Mouse (Mus musculus) limb, embryonic 13.5 days (tissue): ENCODE measurements at regions not wholly inside any gene's neighbourhood (a gene's known extent, or its start where the extent isn't known, plus 50 kb on each side); places are given as distances from the start of the nearest gene placed in this dataset.

ENCODE experiments used
- ATAC-seq: fragments of 200-750 bp; cut with Nextera tagmentation; 2 replicates; pipeline ENCODE4 v1.8.0; 2017; ENCODE audit warnings: low read depth, moderate number of reproducible peaks, moderate TSS enrichment; ENCODE audit not compliant: low FRiP score
- H3K27ac ChIP-seq: fragments of 300-500 bp; sonication (generic); 2 replicates; pipeline ENCODE4 v1.5.1; 2015; ENCODE audit warnings: inconsistent platforms, mild to moderate bottlenecking, moderate library complexity
- H3K27me3 ChIP-seq: fragments of 300-500 bp; sonication (generic); 2 replicates; pipeline ENCODE4 v1.6.1; 2015; ENCODE audit warnings: mild to moderate bottlenecking, inconsistent platforms
- H3K36me3 ChIP-seq: fragments of 300-500 bp; sonication (generic); 2 replicates; pipeline ENCODE4 v1.6.1; 2015; ENCODE audit warnings: inconsistent platforms, mild to moderate bottlenecking, moderate library complexity
- H3K4me1 ChIP-seq: fragments of 300-500 bp; sonication (generic); 2 replicates; pipeline ENCODE4 v1.6.1; 2015; ENCODE audit warnings: inconsistent platforms
- H3K4me2 ChIP-seq: fragments of 300-500 bp; sonication (generic); replicated peaks from 2 replicates; pipeline ENCODE4 v1.6.1; 2015; ENCODE audit warnings: inconsistent platforms, mild to moderate bottlenecking, moderate library complexity
- H3K4me3 ChIP-seq: fragments of 300-500 bp; sonication (generic); 2 replicates; pipeline ENCODE4 v1.5.1; 2015; ENCODE audit warnings: moderate library complexity, mild to moderate bottlenecking, inconsistent platforms
- H3K9ac ChIP-seq: fragments of 300-500 bp; sonication (generic); 2 replicates; pipeline ENCODE4 v1.6.1; 2015; ENCODE audit warnings: mild to moderate bottlenecking, inconsistent platforms
- H3K9me3 ChIP-seq: fragments of 300-500 bp; sonication (generic); 2 replicates; pipeline ENCODE4 v1.6.1; 2016; ENCODE audit warnings: inconsistent platforms
- WGBS: fragments of 180-500 bp; shearing (Covaris S2); methylation state at CpG from one replicate; pipeline ENCODE4 v1.1.7; 2015; 5-methylcytosine and 5-hydroxymethylcytosine counted together

DNA sequence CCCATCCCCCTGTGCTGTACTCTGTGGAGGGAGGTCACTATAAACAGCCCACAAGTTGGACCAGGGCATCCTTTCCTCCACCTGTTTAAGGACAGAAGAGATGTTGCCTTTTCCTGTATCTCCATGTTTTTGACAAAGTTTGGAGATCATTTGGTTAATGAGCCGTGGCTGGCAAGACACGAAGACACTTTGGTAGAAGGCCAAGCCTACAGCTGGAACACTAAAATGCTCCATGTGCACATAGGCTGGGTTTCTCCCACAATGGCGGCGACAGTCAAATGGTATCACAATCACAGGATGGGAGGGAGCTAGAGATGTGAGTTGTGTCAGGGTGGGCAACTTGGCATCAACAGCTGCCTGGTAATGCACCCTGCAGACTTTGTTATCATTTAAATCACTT lies 111.9 kb upstream of the Plxnc1 start:
- Histone ChIP-seq H3K27ac (no peak overlapping the region), H3K27me3 (no peaks in the 10 kb centered on the region), H3K4me2 (no peak overlapping the region), H3K36me3 (no peaks in the 10 kb centered on the region), H3K9me3 (no peaks in the 10 kb centered on the region), H3K4me1 (peaks cover 33% of the 10 kb centered on the region), H3K9ac (no peak overlapping the region), H3K4me3 (no peak overlapping the region)
- 83% methylated on average over 4 of the region's 4 CpGs for WGBS
- ATAC-seq, result no peak

DNA sequence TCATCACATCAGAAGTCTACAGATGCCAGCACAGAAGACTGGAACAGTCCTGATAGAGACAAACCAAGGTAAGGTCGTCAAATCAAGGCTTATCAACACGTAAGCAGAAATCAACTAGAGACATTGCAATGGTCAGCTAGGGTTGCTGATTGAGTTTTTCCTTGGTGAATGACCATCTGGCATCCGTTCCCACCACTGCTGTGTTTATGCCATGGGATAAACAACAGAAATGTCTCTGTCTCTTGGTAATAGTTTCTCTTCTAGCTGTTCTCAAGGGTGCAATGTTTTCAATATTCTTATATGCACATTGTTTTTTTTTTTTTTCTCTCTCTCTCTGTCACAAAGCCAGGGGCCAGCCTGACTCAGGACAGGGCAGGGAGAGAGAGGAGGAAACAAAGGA lies 110.2 kb upstream of the Plxnc1 start:
- ATAC-seq, result no peak
- Histone ChIP-seq H3K27me3 (no peaks in the 10 kb centered on the region), H3K4me3 (no peak overlapping the region), H3K9ac (no peak overlapping the region), H3K36me3 (no peaks in the 10 kb centered on the region), H3K4me1 (peaks cover 26% of the 10 kb centered on the region), H3K9me3 (no peaks in the 10 kb centered on the region), H3K27ac (no peak overlapping the region), H3K4me2 (no peak overlapping the region)
- WGBS, result 92% methylated on average over 3 of the region's 3 CpGs

DNA sequence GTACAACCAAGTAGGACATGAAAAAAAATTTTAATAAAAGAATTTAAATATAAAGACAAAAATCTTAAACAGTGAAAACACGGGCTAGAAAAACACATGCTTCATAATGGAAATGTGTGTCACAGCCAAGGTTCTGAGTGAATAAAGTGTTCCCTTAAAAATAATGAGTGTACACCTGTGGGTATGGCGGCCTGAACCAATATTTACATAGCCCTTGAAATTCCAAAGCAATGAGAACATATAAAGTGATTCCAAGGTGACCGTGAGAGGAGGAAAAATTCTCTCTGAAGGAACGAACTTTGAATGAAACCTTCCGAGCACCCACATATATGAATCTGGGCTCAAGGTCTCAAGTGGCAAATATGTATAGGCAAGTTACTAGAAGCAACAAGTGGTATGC lies 104.2 kb upstream of the Plxnc1 start:
- Histone ChIP-seq H3K4me1 (peaks cover 29% of the 10 kb centered on the region), H3K27ac (no peak overlapping the region), H3K4me2 (no peak overlapping the region), H3K27me3 (no peaks in the 10 kb centered on the region), H3K4me3 (no peak overlapping the region), H3K9me3 (no peaks in the 10 kb centered on the region), H3K9ac (no peak overlapping the region), H3K36me3 (no peaks in the 10 kb centered on the region)
- no peak for ATAC-seq
- WGBS, result 63% methylated on average over 5 of the region's 5 CpGs

DNA sequence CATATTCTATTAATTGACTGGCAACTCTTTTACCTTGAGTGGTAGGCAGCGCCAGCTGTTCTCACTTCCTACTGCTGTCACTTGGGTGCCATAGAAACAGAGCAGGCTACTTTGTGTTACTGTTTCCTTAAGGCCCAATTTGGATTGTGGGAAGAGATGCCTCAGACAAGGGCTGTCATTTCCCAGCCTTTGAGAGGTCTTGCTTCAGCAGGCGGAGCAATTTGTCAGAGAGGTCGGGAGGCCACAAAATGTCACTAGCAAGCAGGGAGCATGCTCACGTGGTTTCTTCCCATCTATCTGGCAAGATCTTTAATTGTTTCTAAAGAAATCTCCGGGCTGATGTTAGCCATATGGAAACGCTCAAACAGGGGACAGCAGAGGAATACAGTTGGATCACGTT lies 99.3 kb upstream of the Plxnc1 start:
- H3K4me3 ChIP-seq, result no peak overlapping the region
- peaks cover 38% of the 10 kb centered on the region for H3K4me1 ChIP-seq
- no peak for ATAC-seq
- no peaks in the 10 kb centered on the region for H3K27me3 ChIP-seq
- WGBS, result 9% methylated on average over 7 of the region's 7 CpGs
- no peaks in the 10 kb centered on the region for H3K36me3 ChIP-seq
- H3K4me2 ChIP-seq, result no peak overlapping the region
- H3K9me3 ChIP-seq, result no peaks in the 10 kb centered on the region
- no peak overlapping the region for H3K27ac ChIP-seq
- H3K9ac ChIP-seq, result no peak overlapping the region

DNA sequence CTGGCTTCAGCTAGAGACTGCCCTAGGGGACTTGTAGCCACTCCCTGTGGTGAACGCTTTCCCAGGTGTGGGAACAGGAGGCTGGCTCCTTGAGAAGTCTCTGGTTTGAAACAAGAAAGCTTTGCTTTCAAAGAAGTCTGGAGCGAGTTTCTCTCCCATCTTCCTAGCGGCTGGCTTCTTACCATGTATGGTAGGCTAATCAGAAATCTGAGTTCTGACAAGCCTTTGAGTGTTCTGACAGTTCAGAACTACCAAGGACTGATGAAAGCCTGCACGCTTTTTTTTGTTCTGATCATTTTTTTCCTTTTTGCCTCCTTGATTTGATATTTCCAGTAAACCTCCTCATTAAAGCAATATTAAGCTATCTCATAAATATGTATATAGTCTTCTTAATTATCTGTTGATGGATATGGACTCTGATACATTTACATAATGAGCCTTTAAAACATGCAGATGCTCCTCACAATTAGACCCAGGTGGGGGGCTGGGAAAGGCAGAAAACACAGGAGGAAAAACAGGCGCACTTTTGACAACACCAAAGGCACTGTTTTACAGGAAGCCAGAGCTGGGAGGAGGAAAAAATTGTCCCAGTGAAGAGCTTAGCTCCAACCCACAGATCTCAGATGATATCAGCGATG lies 95.7 kb upstream of the Plxnc1 start:
- Histone ChIP-seq H3K9ac (no peak overlapping the region), H3K36me3 (no peaks in the 10 kb centered on the region), H3K4me1 (peaks cover 31% of the 10 kb centered on the region), H3K4me2 (no peak overlapping the region), H3K27ac (no peak overlapping the region; the same call in 1 of the 2 replicates), H3K27me3 (no peaks in the 10 kb centered on the region), H3K4me3 (no peak overlapping the region), H3K9me3 (no peaks in the 10 kb centered on the region)
- ATAC-seq, result no peak
- 42% methylated on average over 6 of the region's 6 CpGs for WGBS

DNA sequence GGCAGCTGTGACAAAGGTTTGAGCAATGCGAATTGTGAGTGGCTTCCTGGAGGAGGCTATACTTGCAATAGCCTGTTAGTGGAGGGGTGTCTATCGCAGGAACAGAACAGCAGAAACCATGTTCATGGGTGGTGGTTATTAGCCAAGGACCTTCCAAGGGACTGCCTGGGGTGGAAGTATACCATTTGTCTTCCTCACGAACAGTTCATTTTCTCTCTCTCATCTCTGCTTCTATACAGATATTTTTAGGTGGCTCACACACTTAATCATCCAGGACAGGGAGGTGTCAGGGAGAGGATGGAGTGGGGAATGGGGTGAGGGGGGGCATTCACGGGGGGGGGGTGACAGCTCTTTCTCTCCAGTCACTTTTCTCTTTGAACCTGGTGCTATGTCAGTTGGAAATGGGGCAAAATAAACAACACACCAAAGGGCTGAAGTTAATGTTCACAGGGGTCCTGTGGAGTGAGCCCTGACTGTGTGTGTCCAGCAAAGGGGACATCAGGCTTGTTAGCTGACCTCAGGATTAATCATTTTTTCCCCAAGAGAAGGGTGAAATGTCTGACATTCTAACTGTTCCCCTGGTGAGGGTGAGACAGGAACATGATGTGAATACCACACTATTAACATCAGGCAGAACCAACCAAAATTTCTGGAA lies 91.5 kb upstream of the Plxnc1 start:
- Histone ChIP-seq H3K36me3 (no peaks in the 10 kb centered on the region), H3K4me2 (no peak overlapping the region), H3K4me1 (peaks cover 11% of the 10 kb centered on the region), H3K9me3 (no peaks in the 10 kb centered on the region), H3K9ac (no peak overlapping the region), H3K27me3 (no peaks in the 10 kb centered on the region), H3K27ac (no peak overlapping the region), H3K4me3 (no peak overlapping the region)
- ATAC-seq, result no peak
- WGBS, result 70% methylated on average over 4 of the region's 4 CpGs

DNA sequence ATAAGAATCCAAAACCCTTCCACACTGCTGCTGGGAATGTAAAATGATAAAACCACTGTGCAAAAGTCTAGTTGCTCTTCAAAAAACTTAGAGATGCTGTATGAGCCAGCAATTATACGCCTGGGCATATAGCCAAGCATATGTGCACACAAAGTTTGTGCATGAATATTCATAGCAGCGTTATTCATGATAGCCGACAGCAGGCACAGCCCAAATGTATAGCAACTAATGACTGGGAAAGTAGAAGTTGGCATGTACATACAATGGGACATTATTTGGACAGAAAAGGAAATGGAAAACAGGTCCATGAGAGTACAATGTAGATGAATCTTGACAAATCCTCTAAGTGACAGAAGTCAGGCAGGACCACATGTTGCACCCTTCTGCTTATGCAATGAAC lies 90.7 kb upstream of the Plxnc1 start:
- no peak for ATAC-seq
- no peak overlapping the region for H3K4me3 ChIP-seq
- no peak overlapping the region for H3K4me2 ChIP-seq
- H3K4me1 ChIP-seq, result peaks cover 12% of the 10 kb centered on the region
- no peaks in the 10 kb centered on the region for H3K27me3 ChIP-seq
- no peaks in the 10 kb centered on the region for H3K9me3 ChIP-seq
- H3K27ac ChIP-seq, result no peak overlapping the region
- no peaks in the 10 kb centered on the region for H3K36me3 ChIP-seq
- WGBS, result 80% methylated on average over 3 of the region's 3 CpGs
- no peak overlapping the region for H3K9ac ChIP-seq

DNA sequence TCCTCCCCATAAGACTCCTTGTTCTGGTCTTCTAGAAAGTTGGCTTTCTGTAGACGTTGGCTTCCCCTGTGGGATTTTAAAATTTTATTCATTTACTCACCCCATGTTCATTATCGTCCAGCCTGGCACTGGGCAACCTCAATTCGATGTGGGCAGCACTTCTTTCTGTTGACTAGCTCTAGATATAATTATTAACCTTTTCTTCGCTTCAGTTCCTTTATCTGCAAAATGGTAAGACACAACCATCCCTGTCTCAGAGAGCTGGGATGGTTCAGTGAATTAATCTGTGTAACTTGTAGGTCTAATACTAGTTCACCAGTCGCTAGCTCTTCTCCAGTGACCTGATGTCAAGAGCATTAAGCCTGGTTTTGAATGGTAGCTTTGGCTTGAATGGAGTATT lies 89.9 kb upstream of the Plxnc1 start:
- no peaks in the 10 kb centered on the region for H3K36me3 ChIP-seq
- no peak overlapping the region for H3K27ac ChIP-seq
- no peak overlapping the region for H3K4me3 ChIP-seq
- H3K4me2 ChIP-seq, result no peak overlapping the region
- no peak for ATAC-seq
- H3K27me3 ChIP-seq, result no peaks in the 10 kb centered on the region
- no peak overlapping the region for H3K9ac ChIP-seq
- H3K9me3 ChIP-seq, result no peaks in the 10 kb centered on the region
- 85% methylated on average over 5 of the region's 5 CpGs for WGBS
- peaks cover 12% of the 10 kb centered on the region; the same call in 1 of the 2 replicates for H3K4me1 ChIP-seq

DNA sequence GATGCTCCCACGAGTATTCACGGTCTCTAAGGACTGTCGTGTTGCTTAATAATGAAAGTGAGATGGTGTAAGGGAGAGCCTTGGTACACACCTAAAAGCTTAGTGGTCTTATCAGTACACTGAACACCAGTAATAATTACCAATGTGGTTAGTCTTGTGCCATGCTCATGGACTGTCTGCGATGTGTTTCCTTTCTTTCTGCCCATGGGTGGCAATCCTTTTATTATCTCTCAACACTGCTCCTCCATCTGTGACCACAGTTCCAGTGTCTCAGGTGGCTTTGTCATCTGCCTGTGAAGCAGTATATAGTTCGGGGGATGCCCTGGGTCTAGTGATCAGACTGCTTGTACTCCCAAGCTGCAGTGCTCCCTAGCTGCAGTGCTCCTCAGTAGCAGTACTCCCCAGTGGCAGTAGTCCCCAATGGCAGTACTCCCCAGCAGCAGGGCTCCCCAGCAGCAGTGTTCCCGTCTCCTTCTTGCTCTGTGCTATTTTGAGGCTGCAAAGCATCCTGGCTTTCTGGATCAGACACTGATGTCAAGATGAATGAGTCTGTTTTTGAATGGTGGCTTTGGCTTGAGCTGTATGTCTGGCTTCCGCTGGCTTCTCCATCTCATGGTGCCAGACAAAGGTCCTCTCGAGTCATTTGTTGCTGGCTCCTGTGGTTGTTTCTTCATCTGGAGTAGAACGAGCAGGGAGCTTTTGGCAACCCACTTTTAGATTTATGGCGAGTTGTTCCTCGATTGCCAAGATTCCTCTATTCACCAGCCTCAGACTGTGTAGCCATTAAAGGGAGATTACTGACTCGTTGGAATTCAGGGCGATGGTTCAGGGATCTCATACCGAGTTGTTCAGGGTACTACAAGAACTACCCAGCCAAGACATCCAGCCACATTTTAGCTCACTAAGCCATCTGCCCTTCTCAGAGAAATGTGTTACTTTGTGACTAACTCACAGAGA lies 88.4 kb upstream of the Plxnc1 start:
- no peak for ATAC-seq
- Histone ChIP-seq H3K9me3 (no peaks in the 10 kb centered on the region), H3K4me2 (no peak overlapping the region), H3K9ac (no peak overlapping the region), H3K4me3 (no peak overlapping the region), H3K27me3 (no peaks in the 10 kb centered on the region), H3K4me1 (peaks cover 16% of the 10 kb centered on the region; the same call in 1 of the 2 replicates), H3K27ac (no peak overlapping the region), H3K36me3 (no peaks in the 10 kb centered on the region)
- WGBS, result 74% methylated on average over 14 of the region's 14 CpGs

DNA sequence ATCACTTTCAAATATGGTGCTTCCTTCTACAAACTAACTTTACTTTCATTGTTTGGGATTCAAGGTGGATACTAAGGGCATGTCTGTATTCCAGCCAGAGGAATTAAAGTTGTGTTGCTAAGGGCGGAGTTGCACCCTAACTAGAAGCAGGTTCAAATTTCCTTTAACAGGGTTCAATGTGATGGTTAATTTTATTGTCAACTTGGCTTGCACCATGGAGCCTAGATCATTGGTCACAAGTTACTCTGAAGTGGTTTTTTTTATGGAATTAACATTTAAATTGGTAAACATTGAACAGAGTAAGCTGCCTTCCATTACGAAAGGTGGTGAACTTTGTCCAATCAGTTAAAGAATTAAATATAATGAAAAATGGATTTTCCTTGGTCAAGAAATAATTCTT lies 86.7 kb upstream of the Plxnc1 start:
- H3K4me1 ChIP-seq, result peaks cover 16% of the 10 kb centered on the region; the same call in 1 of the 2 replicates
- no peaks in the 10 kb centered on the region for H3K9me3 ChIP-seq
- WGBS, result 89% methylated on average over 2 of the region's 2 CpGs
- no peak overlapping the region for H3K27ac ChIP-seq
- no peak overlapping the region for H3K9ac ChIP-seq
- H3K4me2 ChIP-seq, result no peak overlapping the region
- no peaks in the 10 kb centered on the region for H3K36me3 ChIP-seq
- ATAC-seq, result no peak
- no peak overlapping the region for H3K4me3 ChIP-seq
- no peaks in the 10 kb centered on the region for H3K27me3 ChIP-seq

DNA sequence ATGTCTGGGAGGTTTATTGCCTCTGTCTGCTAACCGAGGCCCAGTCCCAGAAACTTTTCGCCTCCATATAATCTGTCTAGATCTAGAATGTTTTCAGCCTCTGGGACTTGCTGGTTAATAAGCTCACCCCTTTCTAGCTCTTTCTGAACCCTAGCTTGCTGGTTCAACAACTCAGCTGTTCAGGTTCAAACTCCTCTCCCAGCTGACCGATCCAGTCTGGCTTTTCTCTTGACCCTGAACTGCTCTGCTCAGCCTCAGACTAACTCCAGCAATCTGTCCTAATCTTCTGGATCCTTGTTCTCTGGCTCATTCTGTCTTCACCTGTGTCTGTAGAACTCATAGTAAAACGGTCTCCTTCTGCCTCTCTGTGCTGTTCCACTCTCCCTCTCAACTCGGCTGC lies 86.2 kb upstream of the Plxnc1 start:
- Histone ChIP-seq H3K4me1 (peaks cover 16% of the 10 kb centered on the region; the same call in 1 of the 2 replicates), H3K4me2 (no peak overlapping the region), H3K36me3 (no peaks in the 10 kb centered on the region), H3K9me3 (no peaks in the 10 kb centered on the region), H3K27ac (peak overlapping the region; percentile 67), H3K27me3 (no peaks in the 10 kb centered on the region), H3K9ac (no peak overlapping the region), H3K4me3 (no peak overlapping the region)
- no peak for ATAC-seq
- 48% methylated on average over 5 of the region's 5 CpGs for WGBS

DNA sequence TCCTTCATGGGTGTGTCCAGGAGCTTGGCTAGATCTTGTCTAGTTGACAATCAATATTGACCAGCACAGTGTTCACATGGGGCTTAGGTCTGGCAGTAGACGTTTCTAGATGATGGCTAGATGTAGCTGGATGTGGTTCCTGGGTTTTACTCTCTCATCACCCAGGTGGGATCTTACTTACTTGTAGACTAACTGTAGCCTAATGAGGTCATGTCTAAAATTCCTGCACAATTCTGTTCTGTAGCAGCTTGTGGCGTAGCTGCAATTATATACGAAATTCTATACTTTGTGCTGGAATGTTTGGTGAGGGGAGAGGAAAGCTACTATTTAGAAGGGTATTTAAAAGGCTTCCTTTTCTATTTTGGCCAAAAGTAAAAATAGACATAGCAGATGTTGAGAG lies 84.9 kb upstream of the Plxnc1 start:
- no peak overlapping the region for H3K4me2 ChIP-seq
- H3K27ac ChIP-seq, result peak overlapping the region; percentile 63; the same call in 1 of the 2 replicates
- no peak overlapping the region for H3K4me3 ChIP-seq
- ATAC-seq, result peak; percentile 51; the same call in 1 of the 2 replicates
- H3K9me3 ChIP-seq, result no peaks in the 10 kb centered on the region
- H3K9ac ChIP-seq, result no peak overlapping the region
- peaks cover 16% of the 10 kb centered on the region; the same call in 1 of the 2 replicates for H3K4me1 ChIP-seq
- 29% methylated on average over 3 of the region's 3 CpGs for WGBS
- no peaks in the 10 kb centered on the region for H3K36me3 ChIP-seq
- H3K27me3 ChIP-seq, result no peaks in the 10 kb centered on the region
